Mouse (Mus musculus) kidney, postnatal 10 days (tissue): ENCODE measurements around the gene Slc22a1.
"Not testable (repeated sequence)": the region's sequence is repeated elsewhere in the genome, so short reads cannot be mapped to it uniquely, and the experiment has no call there.

Experiments
- DNase-seq: peaks from one replicate; pipeline ENCODE4 v3.0.0; 2021; ENCODE audit warnings: mixed read lengths

Slc22a1 gene

DNA sequence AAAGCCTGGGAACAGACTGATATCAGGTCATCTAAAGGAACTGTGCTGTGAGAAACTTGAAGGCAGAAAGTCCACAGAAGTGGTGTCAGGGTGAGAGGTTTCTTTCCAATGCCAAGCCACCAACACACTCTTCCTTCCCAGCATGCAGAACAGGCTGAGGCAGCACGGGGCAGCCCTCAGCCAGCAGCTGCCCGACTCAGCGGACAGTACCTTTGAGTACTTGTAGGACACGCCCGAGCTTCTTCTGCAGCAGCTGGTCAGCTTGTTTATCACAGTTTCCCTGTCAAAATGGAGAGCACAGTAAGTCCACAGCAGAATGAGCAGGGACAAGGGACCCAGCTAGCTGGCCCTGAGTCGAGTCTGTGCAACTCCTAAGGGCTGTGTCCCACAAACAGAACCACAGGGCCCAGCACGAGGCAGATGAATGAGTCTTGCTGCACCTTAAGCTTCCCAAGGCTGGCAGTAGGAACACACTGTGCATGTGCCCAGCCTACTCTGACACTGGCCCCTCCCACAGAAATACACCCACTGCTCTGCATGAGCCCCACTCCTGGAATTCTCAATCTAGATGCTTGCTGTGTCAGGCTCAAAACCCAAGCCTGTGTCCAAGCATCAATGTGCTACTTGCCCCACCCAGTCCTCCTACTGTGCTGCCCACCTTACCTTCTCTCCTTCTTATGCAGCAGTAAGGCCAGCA is 9.4 kb upstream of the Slc22a1 start:
- no peak for DNase-seq

DNA sequence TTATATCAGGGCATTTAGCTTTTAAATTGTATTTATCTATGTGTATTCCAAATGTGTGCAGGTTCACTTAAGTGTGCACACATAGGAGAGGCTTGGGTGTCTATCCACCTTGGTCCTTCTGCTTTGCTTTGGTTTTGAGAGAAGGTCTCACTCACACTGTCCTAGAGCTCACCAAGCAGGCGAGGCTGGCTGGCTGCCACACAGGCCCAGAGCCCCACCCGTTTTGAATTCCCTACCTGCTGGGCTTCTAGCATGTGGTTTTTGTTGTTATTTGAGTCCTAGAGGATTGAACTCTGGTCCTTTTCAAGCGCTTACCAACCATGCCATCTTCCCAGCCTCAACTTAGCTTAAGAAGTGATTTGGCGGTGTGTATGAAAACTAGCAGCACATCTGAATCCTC is 8.8 kb upstream of the Slc22a1 start:
- DNase-seq, result peak; percentile 52

DNA sequence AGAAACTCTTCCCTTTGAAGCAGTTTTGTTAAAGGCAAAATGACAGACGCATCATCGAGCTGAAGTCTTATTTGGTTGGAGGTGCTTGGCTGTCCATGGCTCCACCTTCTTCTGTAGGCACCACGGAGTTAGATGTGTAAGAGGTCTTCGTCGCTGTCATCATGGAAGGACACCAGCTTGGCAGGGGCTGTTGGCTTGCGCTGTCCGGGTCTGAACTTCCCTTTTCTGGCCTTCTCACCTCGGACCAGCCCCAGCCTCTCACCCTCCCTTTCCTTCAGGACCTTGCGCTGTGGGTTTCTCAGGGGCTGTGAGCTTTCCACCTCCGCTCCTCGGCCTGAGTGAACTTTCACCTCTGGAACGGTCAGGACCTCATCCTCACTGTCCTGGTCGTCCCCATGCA is 8.0 kb upstream of the Slc22a1 start:
- no peak for DNase-seq

DNA sequence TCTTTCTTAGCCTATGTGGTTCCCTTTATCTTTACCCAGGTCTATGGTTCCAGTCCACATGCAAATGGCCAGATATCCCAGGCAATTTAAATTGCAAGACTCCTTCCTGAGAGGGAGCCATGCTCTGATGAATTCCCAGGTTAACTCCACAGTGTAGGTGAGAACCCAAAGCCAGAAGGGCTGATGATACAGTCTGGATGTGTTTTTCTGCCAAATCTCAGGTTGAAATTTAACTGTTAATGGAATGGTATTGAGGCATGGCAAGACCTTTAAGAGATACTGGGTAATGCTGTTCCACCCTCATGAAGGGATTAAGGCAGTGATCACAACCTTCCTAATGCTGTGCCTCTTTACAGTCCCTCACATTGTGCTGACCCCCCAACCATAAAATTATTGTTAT is 2.6 kb upstream of the Slc22a1 start:
- no peak for DNase-seq

DNA sequence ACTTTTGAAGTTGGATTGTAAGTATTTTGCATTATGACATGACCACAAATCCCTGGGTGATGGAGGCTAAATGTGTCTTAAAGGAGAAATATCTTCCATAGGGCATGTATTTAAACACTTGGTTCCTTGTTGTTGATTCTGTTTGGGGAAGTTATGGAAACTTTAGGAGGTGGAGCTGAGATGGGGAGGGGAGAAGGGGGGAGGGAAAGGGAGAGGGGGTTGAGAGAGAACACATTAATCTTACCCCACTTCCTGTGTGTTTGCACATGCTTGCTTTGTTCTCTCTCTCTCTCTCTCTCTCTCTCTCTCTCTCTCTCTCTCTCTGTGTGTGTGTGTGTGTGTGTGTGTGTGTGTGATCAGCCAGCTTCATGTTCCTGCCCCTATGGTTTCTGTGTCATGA is 1.5 kb upstream of the Slc22a1 start:
- DNase-seq, result no peak

DNA sequence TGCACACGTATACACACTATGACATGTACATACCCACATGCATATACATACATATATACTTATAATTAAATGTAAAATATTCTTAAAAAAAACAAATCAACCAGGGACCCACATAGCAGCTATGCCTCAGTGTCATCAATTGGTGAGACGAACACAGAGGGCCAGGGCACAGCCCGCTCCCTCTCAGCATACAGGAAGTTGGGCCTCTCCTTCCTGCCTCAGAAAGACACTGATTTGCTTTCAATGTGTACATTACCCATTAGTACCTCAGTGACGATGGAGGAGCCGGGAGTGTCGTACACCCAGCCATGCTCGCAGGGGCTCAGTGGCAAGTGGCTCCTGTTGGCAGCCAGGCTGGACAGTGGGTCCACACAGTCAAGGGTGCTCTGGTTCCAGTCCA is 649 bp downstream of the Slc22a1 start:
- DNase-seq, result not testable (repeated sequence)

DNA sequence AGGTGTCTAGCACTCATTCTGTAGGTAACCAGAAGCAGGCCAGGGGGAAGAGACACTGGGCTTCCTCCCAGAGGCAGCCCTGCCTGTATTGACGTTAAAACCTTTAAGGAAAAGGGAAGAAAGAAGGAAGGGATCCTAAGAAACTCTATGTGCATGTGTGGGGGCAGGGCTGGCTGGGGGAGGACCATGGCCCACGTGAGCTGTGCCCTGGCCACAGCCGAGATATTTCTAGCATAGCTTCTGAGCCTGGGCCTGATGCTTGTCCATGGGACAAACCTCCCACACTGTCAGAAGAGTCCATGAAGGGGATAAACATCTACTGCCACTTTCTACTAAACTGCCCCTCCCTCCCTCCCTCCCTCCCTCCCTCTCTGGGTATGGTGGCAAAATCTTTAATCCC is 1.8 kb downstream of the Slc22a1 start:
- DNase-seq, result peak; percentile 46

DNA sequence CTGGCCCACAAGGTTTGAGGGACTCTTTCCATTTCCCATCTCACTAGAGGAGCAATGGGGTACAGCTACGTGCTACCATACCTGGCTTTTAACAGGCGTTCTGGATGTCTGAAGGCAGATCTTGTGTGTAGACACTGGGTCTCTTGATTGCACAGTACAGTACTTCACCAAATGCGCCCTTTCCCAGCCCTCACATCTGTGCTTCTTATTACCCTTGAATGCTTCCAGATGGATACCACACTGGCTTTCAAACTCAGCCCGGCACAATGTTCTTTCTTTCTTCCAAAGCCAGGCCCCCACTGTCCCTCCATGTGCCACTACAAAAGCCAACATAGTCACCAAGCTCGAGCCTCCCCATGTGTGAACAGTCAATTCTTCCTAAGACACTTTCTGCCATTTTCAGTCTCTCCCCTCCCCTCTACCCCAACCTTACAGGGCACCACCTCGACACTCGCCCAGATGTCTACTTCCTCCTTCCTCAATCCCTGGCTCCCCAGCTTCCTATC is 3.3 kb downstream of the Slc22a1 start:
- DNase-seq, result no peak

DNA sequence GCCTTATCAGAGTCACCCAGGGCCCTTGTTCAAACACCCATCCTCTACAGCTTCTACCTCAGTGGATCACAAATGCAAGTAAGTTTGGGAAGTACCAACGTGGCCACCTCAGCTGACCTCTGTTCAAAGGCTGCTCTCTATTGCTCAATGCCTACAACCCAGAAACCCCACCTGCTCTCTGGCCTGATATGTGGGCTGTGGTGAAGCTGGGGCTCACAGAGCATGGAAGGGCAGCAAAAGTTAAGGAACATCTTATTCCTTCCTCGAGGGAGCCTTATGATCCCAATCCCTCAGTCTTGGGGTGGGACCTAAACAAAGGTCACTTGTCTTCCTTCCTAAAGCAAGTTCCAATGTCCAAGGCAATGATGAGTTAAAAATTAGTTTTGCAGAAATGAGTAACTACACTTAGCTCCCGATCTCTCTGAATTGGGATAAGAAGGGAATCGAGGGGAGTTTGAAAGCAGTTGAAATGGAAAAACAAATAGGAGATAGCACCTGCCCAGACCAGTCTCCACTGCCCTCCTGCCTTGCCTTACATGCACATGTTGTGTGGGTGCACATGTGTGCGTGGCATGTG is 4.5 kb downstream of the Slc22a1 start:
- peak; percentile 36 for DNase-seq

DNA sequence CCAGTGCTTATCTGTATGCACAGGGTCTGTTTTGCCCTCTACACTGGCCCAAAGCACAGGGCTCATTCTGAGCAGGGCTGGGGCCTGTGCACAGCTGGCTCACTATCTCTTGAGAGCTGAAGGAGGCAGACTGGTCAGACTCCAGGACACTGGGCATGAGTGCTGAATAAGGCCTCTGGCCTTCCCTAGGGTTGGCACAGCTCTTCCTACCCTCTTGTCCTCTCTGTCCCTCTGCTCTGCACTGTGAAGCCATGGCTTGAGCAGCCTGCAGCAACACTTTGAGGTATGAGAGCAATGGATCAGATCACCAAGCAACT is 6.3 kb downstream of the Slc22a1 start:
- DNase-seq, result peak; percentile 40

DNA sequence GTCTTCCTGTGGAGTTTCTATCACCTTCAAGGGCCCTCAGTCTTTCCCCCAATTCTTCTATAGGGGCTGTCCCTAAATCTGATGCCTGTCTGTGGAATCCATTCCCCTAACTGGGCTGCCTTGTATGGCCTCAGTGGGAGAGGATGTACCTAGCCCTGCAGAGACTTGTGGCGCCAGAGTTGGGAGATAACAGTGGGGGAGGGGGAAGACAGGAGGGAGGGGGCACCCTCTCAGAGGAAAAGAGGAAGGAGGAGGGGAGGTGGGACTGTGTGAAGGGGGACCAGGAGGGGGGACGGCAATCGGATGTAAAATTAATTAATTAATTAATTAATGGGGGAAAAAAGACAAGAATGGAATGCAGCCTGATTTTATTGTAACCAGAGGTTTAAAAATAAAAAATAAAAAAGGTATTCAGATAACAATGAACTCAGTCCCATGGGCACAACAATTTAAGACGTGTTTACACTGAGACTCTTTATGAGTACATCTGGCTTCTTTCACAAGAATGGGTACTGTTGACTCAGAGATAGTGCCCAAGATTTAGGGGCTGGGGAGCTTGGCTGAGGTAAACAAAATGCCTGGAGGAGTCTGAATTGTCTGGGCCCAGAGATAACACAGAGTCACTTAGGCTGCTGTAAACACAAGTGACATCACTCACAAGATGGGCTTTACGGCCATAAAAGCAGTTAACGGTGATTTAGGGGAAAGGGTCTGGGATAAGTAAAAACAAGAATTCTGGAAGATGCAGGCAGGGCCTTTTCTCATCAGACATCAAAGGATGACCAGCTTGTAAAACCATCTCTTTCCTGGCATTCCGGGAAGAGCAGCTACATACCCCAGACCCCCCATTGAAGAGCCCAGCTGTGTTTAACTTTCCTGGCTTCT is 6.9 kb downstream of the Slc22a1 start:
- DNase-seq, result no peak

DNA sequence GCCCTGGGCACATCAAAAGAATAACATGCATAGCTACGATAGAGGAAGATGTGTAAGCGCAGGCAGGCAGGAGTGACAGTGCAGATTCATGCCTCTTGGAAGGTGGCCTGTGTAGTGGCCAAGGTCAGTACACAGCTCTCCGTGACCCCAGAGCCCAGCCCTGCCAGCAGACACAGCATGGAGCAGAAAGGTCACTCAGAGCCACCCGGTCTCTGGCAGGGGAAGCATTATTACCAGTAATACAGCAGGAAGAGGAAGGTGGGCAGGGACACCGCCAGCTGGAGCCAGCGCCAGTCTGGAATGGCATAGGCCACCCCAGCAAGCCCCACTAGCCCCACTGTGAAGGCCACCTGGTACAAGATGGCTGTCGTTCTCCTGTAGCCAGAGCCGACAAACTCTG is 11.5 kb downstream of the Slc22a1 start:
- DNase-seq, result no peak

DNA sequence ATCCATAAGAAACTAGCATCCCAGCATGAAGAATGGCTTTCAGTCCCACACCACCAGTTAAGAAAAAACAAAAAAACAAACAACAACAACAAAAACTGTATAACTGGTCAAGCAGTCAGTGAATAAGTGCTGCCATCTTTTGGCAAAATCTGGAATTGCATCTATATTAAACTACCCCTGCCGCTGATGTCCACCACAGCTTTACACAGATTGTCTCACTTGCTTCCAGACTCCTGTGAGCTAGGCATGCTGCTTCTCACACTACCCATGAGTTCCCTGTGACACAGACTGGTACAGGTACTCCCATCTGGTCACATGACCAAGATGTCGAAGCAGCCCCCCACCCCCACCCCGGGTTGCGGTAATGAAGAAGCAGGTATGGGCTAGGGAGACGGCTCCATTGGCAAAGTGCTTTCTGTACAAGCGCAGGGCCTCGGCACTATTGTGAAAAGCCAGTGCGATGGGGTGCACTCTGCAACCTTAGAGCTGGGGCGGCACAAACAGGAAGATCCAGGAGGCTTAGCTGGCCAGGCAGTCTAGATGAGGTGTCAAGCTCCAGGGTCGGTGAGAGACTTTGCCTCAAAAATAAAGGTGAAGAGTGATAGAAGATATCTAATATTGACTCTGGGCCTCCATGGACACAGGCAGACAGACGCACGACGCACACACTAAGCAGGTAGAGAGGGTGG is 14.9 kb downstream of the Slc22a1 start:
- DNase-seq, result peak; percentile 41

DNA sequence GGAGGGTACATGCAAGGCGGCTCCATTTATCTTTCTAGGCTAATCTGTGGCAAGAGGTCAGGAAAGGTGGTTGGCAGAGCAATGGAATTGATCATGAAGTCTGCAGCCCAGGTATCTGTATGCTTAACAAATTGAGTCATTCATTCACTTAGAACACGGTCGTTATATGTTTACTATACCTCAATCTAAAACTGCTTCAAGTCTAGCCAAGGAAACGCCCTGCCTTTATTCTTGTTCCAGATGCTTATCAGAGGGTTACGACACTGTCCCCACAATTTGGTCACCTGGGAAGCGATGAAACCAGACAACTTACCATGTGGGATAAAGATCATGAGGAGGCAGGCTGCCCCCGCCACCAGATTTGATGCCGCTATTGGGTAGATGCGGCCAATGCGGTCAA is 16.4 kb downstream of the Slc22a1 start:
- no peak for DNase-seq

DNA sequence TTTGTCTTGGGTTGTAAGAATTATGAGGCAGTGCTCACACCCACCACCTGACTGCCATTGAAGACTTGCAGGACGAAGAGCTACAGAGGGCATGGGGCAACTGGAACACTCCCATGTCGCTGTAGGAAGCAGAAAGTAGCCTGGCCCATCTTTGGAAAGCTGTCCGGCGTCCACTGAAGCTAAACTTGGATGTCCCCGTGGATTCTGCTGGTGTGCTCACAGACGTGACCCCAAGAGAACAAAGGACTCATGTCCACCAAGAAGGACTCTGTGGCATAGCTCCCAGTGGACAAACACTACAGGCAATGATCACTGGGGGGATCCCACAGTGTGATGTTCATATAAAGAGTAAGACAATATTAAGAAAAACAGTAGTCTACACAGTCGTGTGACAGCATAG is 16.8 kb downstream of the Slc22a1 start:
- no peak for DNase-seq

DNA sequence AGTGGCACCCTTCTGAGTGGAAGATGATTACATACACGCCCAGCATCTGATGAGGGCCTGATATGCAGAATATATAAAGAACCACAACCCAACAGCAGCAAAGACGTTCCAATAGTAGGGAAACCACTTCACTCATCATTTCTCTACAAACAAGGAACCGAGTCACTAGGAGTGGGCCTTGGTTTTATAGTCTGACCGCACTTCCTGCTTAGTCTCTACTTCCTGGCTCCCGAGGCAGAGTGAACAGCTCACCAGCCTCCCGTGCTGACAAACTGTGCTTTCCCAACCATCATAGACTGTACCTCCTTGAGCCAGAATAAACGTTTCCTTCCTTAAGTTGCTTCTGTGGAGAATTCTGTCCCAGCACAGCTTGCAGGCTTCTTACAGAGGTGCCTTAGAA is 19.8 kb downstream of the Slc22a1 start:
- no peak for DNase-seq

DNA sequence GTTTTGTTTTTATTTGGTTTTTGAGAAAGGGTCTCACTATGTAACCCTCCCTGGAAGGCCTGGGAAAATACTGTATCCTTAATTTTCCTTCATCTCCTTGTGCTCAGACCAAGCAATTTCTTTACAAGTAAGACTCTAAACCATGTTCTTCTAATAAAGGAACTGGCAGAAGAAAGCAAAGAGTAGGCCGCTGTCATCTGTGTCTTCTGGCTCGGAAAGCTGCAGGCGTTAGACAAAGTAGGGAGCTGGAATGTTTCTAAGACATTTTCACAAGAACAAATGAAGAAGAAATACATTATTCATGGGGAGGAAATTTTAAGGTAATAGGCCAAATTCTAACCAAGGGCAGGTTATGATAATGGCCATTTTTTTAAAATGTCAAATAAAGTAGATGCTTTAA is 21.6 kb downstream of the Slc22a1 start:
- no peak for DNase-seq

DNA sequence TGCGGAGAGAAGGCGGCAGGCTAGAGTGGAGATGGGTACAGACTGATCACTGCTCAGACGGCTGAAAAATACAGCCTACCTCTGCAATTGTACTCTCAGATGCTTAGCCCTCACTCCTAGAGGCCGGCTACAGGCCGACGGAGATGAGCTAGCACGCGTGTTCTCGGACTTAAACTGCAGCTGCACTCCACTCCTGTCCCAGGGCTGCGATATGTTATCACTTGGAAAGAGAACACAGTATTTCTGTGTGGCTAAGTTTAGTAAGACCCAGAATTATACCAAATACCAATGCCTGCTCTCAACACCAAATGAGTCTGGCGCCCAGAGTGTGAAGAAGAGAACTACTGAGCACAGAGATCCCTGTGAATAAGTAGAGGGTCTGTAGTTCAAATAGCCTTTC is 23.0 kb downstream of the Slc22a1 start:
- no peak for DNase-seq

DNA sequence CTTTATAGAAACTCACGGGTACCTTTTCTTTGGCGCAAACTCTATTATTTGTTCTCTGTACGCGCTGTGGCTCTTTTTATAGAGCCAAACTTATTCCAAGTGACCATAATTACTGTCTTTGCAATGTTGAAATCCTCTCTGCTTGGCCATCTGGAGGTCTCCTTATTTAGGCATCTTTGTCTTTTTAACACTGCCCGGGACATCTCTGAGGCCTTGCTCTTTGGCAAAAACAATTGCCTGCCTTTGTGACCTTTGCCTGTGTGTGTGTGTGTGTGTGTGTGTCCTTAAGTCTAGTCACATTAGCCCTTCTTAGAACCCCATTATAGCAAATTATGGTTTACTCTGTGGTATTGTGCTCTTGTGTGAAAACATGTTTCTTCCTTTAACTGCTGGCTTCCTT is 30.2 kb downstream of the Slc22a1 start:
- DNase-seq, result peak; percentile 44

DNA sequence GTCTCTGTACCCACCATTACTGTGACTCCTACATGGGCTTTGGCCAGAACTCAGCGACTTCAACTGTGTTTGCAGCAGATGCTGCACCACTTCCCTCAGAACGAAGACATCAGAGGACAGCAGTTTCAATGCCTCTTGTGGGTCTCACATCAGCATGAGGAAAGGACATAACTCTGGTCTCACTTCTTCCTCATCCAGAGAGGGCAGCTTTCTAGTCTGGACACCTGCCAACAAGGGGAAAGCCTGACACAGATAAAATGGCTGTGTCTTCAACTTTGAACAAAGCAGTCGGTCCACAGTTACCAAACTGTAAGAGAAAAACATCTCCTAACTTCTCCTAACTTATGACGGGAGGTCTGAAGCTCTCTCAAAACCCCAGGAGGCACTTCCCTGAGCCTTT is 34.5 kb downstream of the Slc22a1 start:
- no peak for DNase-seq

DNA sequence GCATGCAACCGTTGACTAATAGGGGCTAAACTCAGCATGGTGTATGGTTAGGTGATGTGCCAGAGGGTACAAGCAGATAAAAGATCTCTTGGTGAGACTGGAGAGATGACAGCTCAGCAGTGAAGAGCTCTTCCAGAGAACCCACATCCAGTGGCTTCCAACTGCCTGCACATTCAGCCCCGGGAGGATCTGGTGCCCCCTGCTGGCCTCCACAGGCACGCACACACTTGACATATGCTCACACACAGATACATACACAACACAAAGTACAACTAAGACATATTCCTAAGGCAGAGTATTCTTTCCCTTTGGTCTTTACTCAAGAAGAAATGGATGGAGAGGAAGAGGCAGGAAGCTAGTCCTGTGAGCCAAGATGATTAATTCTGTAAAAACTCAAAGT is 36.0 kb downstream of the Slc22a1 start:
- no peak for DNase-seq

DNA sequence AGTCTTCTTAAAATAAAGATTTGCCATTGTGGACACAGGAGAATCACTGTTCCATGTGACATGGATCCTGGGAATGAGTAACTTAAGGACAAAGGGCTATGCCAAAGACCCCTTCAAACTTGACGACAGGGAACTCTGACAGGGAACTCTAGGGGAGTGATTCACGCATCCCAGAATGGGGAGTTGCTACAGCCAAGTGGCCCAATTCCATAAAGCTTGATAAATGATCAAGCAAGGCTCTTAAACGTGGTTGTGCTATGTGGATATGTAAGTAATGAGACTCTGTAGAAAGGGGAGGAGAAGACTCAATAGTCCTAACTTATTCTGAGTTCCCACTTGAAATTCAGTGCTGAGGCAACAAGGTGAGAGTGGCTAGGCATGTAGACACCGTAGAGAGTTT is 40.8 kb downstream of the Slc22a1 start:
- DNase-seq, result no peak
